Mouse (Mus musculus): ENCODE data around the gene Sgsm2. TPM values are rescaled to one million over a fixed set of nuclear protein-coding genes. Genes with fewer than 3 reads are reported as not detected.

Gene Sgsm2
- polyA plus RNA-seq, 2 experiments = 1.1 to 2.6 TPM

- Histone ChIP-seq H3K4me1 (replicated peaks; ENCODE audit: control insufficient read depth in 2 of 2, insufficient read depth in 2 of 2, low read length in 1 of 2) (no peaks in the 10 kb centered on the region), H3K4me3 (ENCODE audit: insufficient read depth in 1 of 2, low read depth in 2 of 2, low read length in 2 of 2) (no peak overlapping the region), H3K9ac (replicated peaks) (no peak overlapping the region), H3K9me3 (ENCODE audit: control insufficient read depth, low read length) (no peaks in the 10 kb centered on the region), H3K27ac (no peak overlapping the region), H3K36me3 (replicated peaks; ENCODE audit: control insufficient read depth, insufficient read depth, low read depth) (no peaks in the 10 kb centered on the region), H3K27me3 (ENCODE audit: control insufficient read depth, insufficient read depth, low read length) (no peaks in the 10 kb centered on the region), H3K4me2 (ENCODE audit: low read depth) (no peak overlapping the region)
- DNase-seq (ENCODE audit: low read depth in 3 of 3, low spot score in 3 of 3) (no peak), ATAC-seq (ENCODE audit: insufficient read depth) (no peak)
- TF ChIP-seq CTCF (IDR thresholded peaks at IDR 0.05; ENCODE audit: low read depth) = no peak
- TF ChIP-seq EP300 (IDR thresholded peaks at IDR 0.05; ENCODE audit: low read depth) = no peak
- WGBS (ENCODE audit: insufficient replicate concordance) = 81% methylated on average over 10 of the region's 10 CpGs
These were observed 13.8 kb downstream of the Sgsm2 start for GRCm38 (mm10) chr11:74883098-74883497.

DNA sequence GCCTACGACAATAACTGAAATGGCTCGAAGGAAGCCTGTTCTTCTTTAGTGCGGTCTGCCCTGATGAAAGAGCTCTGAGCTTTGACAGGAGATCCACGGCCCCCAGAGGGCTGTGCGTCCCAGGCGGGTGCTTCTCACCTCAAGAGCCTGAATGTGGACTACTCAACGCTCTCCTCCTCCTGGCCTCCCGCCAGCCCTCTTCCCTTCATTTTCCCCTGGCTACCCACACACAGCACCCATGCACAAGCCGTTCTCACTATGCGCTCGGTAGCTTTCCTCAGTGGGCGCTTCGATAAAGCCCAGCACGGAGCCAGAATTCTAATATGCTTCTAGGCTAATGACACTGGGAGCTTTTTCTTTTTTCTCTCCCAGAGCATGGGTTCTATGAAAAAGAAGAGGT lies 14.9 kb downstream of the Sgsm2 start:
- TF ChIP-seq EP300 (IDR thresholded peaks at IDR 0.05; ENCODE audit: low read depth) (no peak), CTCF (IDR thresholded peaks at IDR 0.05; ENCODE audit: low read depth) (no peak)

DNA sequence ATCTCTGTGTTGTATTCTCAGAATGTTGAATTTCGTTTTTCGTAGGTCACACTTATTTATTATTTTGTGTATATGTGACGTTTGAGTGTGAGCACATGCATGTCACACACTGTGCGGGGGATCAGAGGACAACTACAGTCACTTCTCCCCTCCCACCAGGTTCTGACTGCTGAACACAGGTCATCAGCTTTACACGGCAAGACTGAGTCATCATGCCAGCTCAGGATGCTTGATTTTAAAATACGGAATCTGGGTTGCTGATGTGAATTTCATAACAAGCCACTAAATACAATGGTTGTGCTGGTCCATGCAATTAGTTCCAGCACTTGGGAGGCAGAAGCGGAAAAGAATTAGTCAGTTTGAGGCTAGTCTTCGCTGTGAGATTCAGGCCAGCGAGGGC lies 15.9 kb downstream of the Sgsm2 start:
- H3K4me2 ChIP-seq (ENCODE audit: low read depth) = no peak overlapping the region
- H3K4me3 ChIP-seq (ENCODE audit: insufficient read depth in 1 of 2, low read depth in 2 of 2, low read length in 2 of 2) = no peak overlapping the region
- no peaks in the 10 kb centered on the region for H3K27me3 ChIP-seq (ENCODE audit: control insufficient read depth, insufficient read depth, low read length)
- H3K4me1 ChIP-seq (replicated peaks; ENCODE audit: control insufficient read depth in 2 of 2, insufficient read depth in 2 of 2, low read length in 1 of 2) = peaks cover 0 to 3% of the 10 kb centered on the region in 2 experiments; a peak in 1 of 4 replicates
- H3K36me3 ChIP-seq (replicated peaks; ENCODE audit: control insufficient read depth, insufficient read depth, low read depth) = no peaks in the 10 kb centered on the region
- ATAC-seq (ENCODE audit: insufficient read depth) (no peak), DNase-seq (ENCODE audit: low read depth in 3 of 3, low spot score in 3 of 3) (no peak)
- H3K9me3 ChIP-seq (ENCODE audit: control insufficient read depth, low read length) = no peaks in the 10 kb centered on the region
- no peak overlapping the region for H3K9ac ChIP-seq (replicated peaks)
- TF ChIP-seq CTCF (IDR thresholded peaks at IDR 0.05; ENCODE audit: low read depth) (no peak), EP300 (IDR thresholded peaks at IDR 0.05; ENCODE audit: low read depth) (no peak)
- H3K27ac ChIP-seq = no peak overlapping the region
- 83% methylated on average over 9 of the region's 9 CpGs for WGBS (ENCODE audit: insufficient replicate concordance)

More for the DNA sequence above, 14.9 kb downstream of the Sgsm2 start:
- no peak overlapping the region for H3K9ac ChIP-seq (replicated peaks)
- H3K4me1 ChIP-seq (replicated peaks; ENCODE audit: control insufficient read depth in 2 of 2, insufficient read depth in 2 of 2, low read length in 1 of 2) = no peaks in the 10 kb centered on the region
- no peak for DNase-seq (ENCODE audit: low read depth in 3 of 3, low spot score in 3 of 3)
- H3K27ac ChIP-seq = no peak overlapping the region
- no peak overlapping the region for H3K4me3 ChIP-seq (ENCODE audit: insufficient read depth in 1 of 2, low read depth in 2 of 2, low read length in 2 of 2)
- no peaks in the 10 kb centered on the region for H3K9me3 ChIP-seq (ENCODE audit: control insufficient read depth, low read length)
- H3K27me3 ChIP-seq (ENCODE audit: control insufficient read depth, insufficient read depth, low read length) = no peaks in the 10 kb centered on the region
- no peaks in the 10 kb centered on the region for H3K36me3 ChIP-seq (replicated peaks; ENCODE audit: control insufficient read depth, insufficient read depth, low read depth)
- H3K4me2 ChIP-seq (ENCODE audit: low read depth) = no peak overlapping the region
- 78% methylated on average over 14 of the region's 14 CpGs for WGBS (ENCODE audit: insufficient replicate concordance)
- no peak for ATAC-seq (ENCODE audit: insufficient read depth)

DNA sequence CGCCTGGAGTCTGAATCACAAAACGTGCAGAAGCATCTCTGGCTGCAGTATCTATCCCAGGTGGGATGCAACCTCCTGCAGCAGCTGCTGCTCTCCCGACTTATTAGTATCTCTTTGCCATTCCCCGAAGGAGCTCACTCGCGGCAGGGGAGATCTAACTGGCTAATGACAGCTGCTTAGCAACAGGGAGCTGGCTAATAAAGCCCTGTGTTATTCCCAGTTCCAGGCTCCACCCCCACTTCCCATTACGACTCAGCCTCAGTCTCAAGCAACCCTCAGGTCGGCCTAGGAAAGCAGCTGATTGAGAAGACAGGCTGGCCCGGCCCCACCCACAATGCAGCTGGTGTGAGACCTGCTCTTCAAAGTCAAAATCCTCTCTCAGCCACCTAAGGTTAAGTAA lies 20.1 kb downstream of the Sgsm2 start:
- no peaks in the 10 kb centered on the region for H3K27me3 ChIP-seq (ENCODE audit: control insufficient read depth, insufficient read depth, low read length)
- no peaks in the 10 kb centered on the region for H3K36me3 ChIP-seq (replicated peaks; ENCODE audit: control insufficient read depth, insufficient read depth, low read depth)
- DNase-seq (ENCODE audit: low read depth in 3 of 3, low spot score in 3 of 3) (no peak), ATAC-seq (ENCODE audit: insufficient read depth) (no peak)
- H3K27ac ChIP-seq = no peak overlapping the region
- peaks cover 0 to 3% of the 10 kb centered on the region in 2 experiments; a peak in 1 of 4 replicates for H3K4me1 ChIP-seq (replicated peaks; ENCODE audit: control insufficient read depth in 2 of 2, insufficient read depth in 2 of 2, low read length in 1 of 2)
- H3K9me3 ChIP-seq (ENCODE audit: control insufficient read depth, low read length) = no peaks in the 10 kb centered on the region
- no peak overlapping the region for H3K4me2 ChIP-seq (ENCODE audit: low read depth)
- no peak for TF ChIP-seq CTCF (IDR thresholded peaks at IDR 0.05; ENCODE audit: low read depth)
- no peak for TF ChIP-seq EP300 (IDR thresholded peaks at IDR 0.05; ENCODE audit: low read depth)
- WGBS (ENCODE audit: insufficient replicate concordance) = 21% methylated on average over 9 of the region's 9 CpGs
- H3K4me3 ChIP-seq (ENCODE audit: insufficient read depth in 1 of 2, low read depth in 2 of 2, low read length in 2 of 2) = no peak overlapping the region
- no peak overlapping the region for H3K9ac ChIP-seq (replicated peaks)

DNA sequence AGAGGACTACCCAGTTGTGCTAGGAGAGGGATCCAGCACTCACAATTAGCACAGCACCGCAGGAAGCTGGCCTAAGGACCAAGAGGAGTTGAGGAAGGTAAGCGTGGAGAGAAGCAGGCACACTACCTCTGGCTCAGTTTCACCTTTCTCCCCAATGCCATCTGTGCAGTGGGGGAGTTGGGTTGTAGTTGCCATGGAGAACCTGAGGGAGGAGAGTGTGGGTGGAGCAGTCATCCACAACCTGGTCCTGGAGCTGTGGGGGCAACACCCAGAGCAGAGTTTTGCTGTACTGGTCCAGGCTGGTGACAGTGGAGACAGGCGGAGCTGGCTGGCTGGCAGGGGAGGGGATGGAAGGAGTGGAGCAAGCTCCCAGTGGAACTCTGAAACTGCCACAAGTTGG lies 22.2 kb downstream of the Sgsm2 start:
- Histone ChIP-seq H3K4me1 (replicated peaks; ENCODE audit: control insufficient read depth in 2 of 2, insufficient read depth in 2 of 2, low read length in 1 of 2) (peaks cover 0 to 3% of the 10 kb centered on the region in 2 experiments; a peak in 1 of 4 replicates), H3K4me2 (ENCODE audit: low read depth) (no peak overlapping the region), H3K9me3 (ENCODE audit: control insufficient read depth, low read length) (no peaks in the 10 kb centered on the region), H3K27me3 (ENCODE audit: control insufficient read depth, insufficient read depth, low read length) (no peaks in the 10 kb centered on the region), H3K36me3 (replicated peaks; ENCODE audit: control insufficient read depth, insufficient read depth, low read depth) (no peaks in the 10 kb centered on the region), H3K27ac (no peak overlapping the region), H3K4me3 (ENCODE audit: insufficient read depth in 1 of 2, low read depth in 2 of 2, low read length in 2 of 2) (no peak overlapping the region), H3K9ac (replicated peaks) (no peak overlapping the region)
- ATAC-seq (ENCODE audit: insufficient read depth) (no peak), DNase-seq (ENCODE audit: low read depth in 3 of 3, low spot score in 3 of 3) (no peak)
- WGBS (ENCODE audit: insufficient replicate concordance) = 67% methylated on average over 3 of the region's 3 CpGs
- TF ChIP-seq CTCF (IDR thresholded peaks at IDR 0.05; ENCODE audit: low read depth) = no peak
- no peak for TF ChIP-seq EP300 (IDR thresholded peaks at IDR 0.05; ENCODE audit: low read depth)

Measured in liver, embryonic 14.5 days (tissue).